Mouse (Mus musculus): ENCODE data around the gene Cmah. TPM values are rescaled to one million over a fixed set of nuclear protein-coding genes. Genes with fewer than 3 reads are reported as not detected.

Cmah gene
- total and polyA plus RNA-seq, 3 experiments: 1.4 to 2.2 TPM; not detected in 1

GRCm38 (mm10) chr13:24488526-24489070 lies 161.4 kb downstream of the Cmah start:
- Histone ChIP-seq H3K27ac (ENCODE audit: control insufficient read depth, low read depth, low read length) (no peak overlapping the region), H3K36me3 (ENCODE audit: control insufficient read depth in 1 of 2, insufficient read depth in 2 of 2, low read length in 2 of 2) (peaks cover 0 to 48% of the 10 kb centered on the region in 2 experiments; a peak in 2 of 4 replicates), H3K4me3 (ENCODE audit: control insufficient read depth in 1 of 2, insufficient read depth in 1 of 2, low read depth in 2 of 2, low read length in 2 of 2) (no peak overlapping the region), H3K27me3 (ENCODE audit: control insufficient read depth in 1 of 2, insufficient read depth in 2 of 2, low read length in 2 of 2) (no peaks in the 10 kb centered on the region), H3K9ac (ENCODE audit: control insufficient read depth, low read depth, low read length, poor library complexity, severe bottlenecking) (no peak overlapping the region), H3K79me2 (ENCODE audit: control insufficient read depth, insufficient read depth, low read length, poor library complexity) (no peaks in the 10 kb centered on the region), H3K4me1 (ENCODE audit: control insufficient read depth in 1 of 2, insufficient read depth in 2 of 2, low read length in 2 of 2) (peaks cover 41 to 50% of the 10 kb centered on the region in 2 experiments), H3K9me3 (replicated peaks; ENCODE audit: insufficient read depth, low read length) (no peaks in the 10 kb centered on the region)
- TF ChIP-seq ZKSCAN1 (IDR thresholded peaks at IDR 0.05; ENCODE audit: low read depth, low read length) (no peak), CTCF (IDR thresholded peaks at IDR 0.05 in 2 of 3, conservative IDR thresholded peaks at IDR 0.05 in 1 of 3; ENCODE audit: control insufficient read depth in 1 of 3, insufficient read depth in 1 of 3, low read depth in 2 of 3, low read length in 3 of 3, poor library complexity in 1 of 3, severe bottlenecking in 1 of 3) (no peak), POLR2A (IDR thresholded peaks at IDR 0.05; ENCODE audit: control insufficient read depth in 1 of 2, insufficient read depth in 1 of 2, low read depth in 1 of 2, low read length in 2 of 2, poor library complexity in 1 of 2) (no peak), TAL1 (IDR thresholded peaks at IDR 0.05; ENCODE audit: low read length) (no peak), HCFC1 (IDR thresholded peaks at IDR 0.05; ENCODE audit: low read depth, low read length) (no peak), MAFK (IDR thresholded peaks at IDR 0.05; ENCODE audit: borderline replicate concordance, low read depth, low read length) (no peak)
- no peak for DNase-seq (ENCODE audit: low read depth, low spot score)

- Histone ChIP-seq H3K79me2 (ENCODE audit: control insufficient read depth, insufficient read depth, low read length, poor library complexity) (no peaks in the 10 kb centered on the region), H3K27me3 (ENCODE audit: control insufficient read depth in 1 of 2, insufficient read depth in 2 of 2, low read length in 2 of 2) (no peaks in the 10 kb centered on the region), H3K4me3 (ENCODE audit: control insufficient read depth in 1 of 2, insufficient read depth in 1 of 2, low read depth in 2 of 2, low read length in 2 of 2) (no peak overlapping the region), H3K27ac (ENCODE audit: control insufficient read depth, low read depth, low read length) (peak overlapping the region; percentile 12; the same call in 1 of the 2 replicates), H3K9me3 (replicated peaks; ENCODE audit: insufficient read depth, low read length) (no peaks in the 10 kb centered on the region), H3K9ac (ENCODE audit: control insufficient read depth, low read depth, low read length, poor library complexity, severe bottlenecking) (no peak overlapping the region), H3K4me1 (ENCODE audit: control insufficient read depth in 1 of 2, insufficient read depth in 2 of 2, low read length in 2 of 2) (peaks cover 41 to 50% of the 10 kb centered on the region in 2 experiments), H3K36me3 (ENCODE audit: control insufficient read depth in 1 of 2, insufficient read depth in 2 of 2, low read length in 2 of 2) (peaks cover 0 to 48% of the 10 kb centered on the region in 2 experiments; a peak in 2 of 4 replicates)
- DNase-seq (ENCODE audit: low read depth, low spot score): peak; percentile 63
- TF ChIP-seq MYB (IDR thresholded peaks at IDR 0.05; ENCODE audit: low read depth, low read length): no peak
- TF ChIP-seq TCF12 (IDR thresholded peaks at IDR 0.05; ENCODE audit: low read depth, low read length): peak; percentile 77
- peak; percentile 25; the same call in 1 of the 2 replicates for TF ChIP-seq RCOR1 (IDR thresholded peaks at IDR 0.05; ENCODE audit: low read depth, low read length)
- TF ChIP-seq MAX (IDR thresholded peaks at IDR 0.05; ENCODE audit: low read length): 0 out of 2 replicates have a peak, but pooled peaks have one; percentile 31
- TF ChIP-seq TAL1 (IDR thresholded peaks at IDR 0.05; ENCODE audit: low read length): peak; percentile 47
- TF ChIP-seq ZMIZ1 (IDR thresholded peaks at IDR 0.05; ENCODE audit: low read depth, low read length): no peak
- no peak for TF ChIP-seq SMC3 (IDR thresholded peaks at IDR 0.05; ENCODE audit: low read depth, low read length)
- no peak for TF ChIP-seq NRF1 (IDR thresholded peaks at IDR 0.05; ENCODE audit: insufficient read depth, low read depth, low read length, poor library complexity, severe bottlenecking)
- no peak for TF ChIP-seq POLR2AphosphoS5 (IDR thresholded peaks at IDR 0.05; ENCODE audit: borderline replicate concordance, low read depth, low read length)
- TF ChIP-seq ZC3H11A (IDR thresholded peaks at IDR 0.05; ENCODE audit: low read depth, low read length): no peak
- no peak for TF ChIP-seq POLR2A (IDR thresholded peaks at IDR 0.05; ENCODE audit: control insufficient read depth in 1 of 2, insufficient read depth in 1 of 2, low read depth in 1 of 2, low read length in 2 of 2, poor library complexity in 1 of 2)
- TF ChIP-seq MYC (IDR thresholded peaks at IDR 0.05; ENCODE audit: low read depth, low read length): 0 out of 2 replicates have a peak, but pooled peaks have one; percentile 43
- TF ChIP-seq UBTF (IDR thresholded peaks at IDR 0.05; ENCODE audit: borderline replicate concordance, insufficient read depth, low read depth, low read length): no peak
- TF ChIP-seq CHD1 (IDR thresholded peaks at IDR 0.05; ENCODE audit: low read depth, low read length): no peak
- peak; percentile 67; the same call in 1 of the 2 replicates for TF ChIP-seq USF1 (IDR thresholded peaks at IDR 0.05; ENCODE audit: low read depth, low read length)
- TF ChIP-seq EP300 (IDR thresholded peaks at IDR 0.05; ENCODE audit: low read depth in 1 of 2, low read length in 2 of 2): peak; percentile 70 to 73
- TF ChIP-seq POLR2AphosphoS2 (IDR thresholded peaks at IDR 0.05; ENCODE audit: low read length): no peak
- no peak for TF ChIP-seq SIN3A (IDR thresholded peaks at IDR 0.05; ENCODE audit: low read length)
- no peak for TF ChIP-seq NELFE (IDR thresholded peaks at IDR 0.05; ENCODE audit: low read depth, low read length)
- TF ChIP-seq ETS1 (IDR thresholded peaks at IDR 0.05; ENCODE audit: low read depth, low read length): peak; percentile 81
- TF ChIP-seq USF2 (IDR thresholded peaks at IDR 0.05; ENCODE audit: borderline replicate concordance in 1 of 2, insufficient read depth in 1 of 2, low read depth in 1 of 2, low read length in 2 of 2): 0 out of 4 replicates have a peak, but pooled peaks of 1 of the 2 experiments have one; percentile 24
- TF ChIP-seq GABPA (IDR thresholded peaks at IDR 0.05; ENCODE audit: low read depth, low read length): no peak
- TF ChIP-seq CHD2 (IDR thresholded peaks at IDR 0.05; ENCODE audit: low read length): no peak
- TF ChIP-seq ZNF384 (IDR thresholded peaks at IDR 0.05; ENCODE audit: low read depth, low read length): no peak
- no peak for TF ChIP-seq RAD21 (IDR thresholded peaks at IDR 0.05; ENCODE audit: low read depth, low read length)
- no peak for TF ChIP-seq TBP (IDR thresholded peaks at IDR 0.05; ENCODE audit: low read depth, low read length)
- TF ChIP-seq MXI1 (IDR thresholded peaks at IDR 0.05; ENCODE audit: low read depth, low read length): peak; percentile 39; the same call in 1 of the 2 replicates
Measured at GRCm38 (mm10) chr13:24489515-24489914, 162.3 kb downstream of the Cmah start.
